Mouse (Mus musculus): ENCODE results near the gene Gm3371. TPM values are rescaled to one million over a fixed set of nuclear protein-coding genes. Genes with fewer than 3 reads are reported as not detected.
"Not testable (repeated sequence)": the region's sequence is repeated elsewhere in the genome, so short reads cannot be mapped to it uniquely, and the experiment has no call there.

Gm3371 gene
- not detected in 2 replicates for polyA plus RNA-seq (2015; fragmentation: Nextera tagmentation; extraction: Ambion mirVana)

DNA sequence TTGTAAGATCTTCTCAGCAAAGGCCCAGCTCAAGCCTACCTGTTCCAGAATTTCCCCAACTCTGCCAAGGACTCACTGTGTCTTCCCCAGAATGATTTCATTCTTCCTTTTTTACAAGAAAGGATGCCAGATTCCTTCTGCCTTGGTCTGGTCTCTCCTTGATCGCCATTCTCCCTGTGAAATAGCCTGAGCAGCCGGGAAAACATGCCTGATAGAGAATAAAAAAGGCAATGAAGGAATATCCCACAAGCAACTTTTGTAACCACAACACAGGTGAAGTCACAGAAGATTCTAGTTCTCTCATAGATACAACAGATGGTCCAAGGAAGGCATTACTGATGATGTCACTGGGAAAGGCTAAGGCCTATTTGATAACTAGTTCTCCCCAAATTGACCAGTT lies at the start of gene Gm3371:
Gm3371 (minus strand) TSS at position 101 of the 400 bp plus-strand sequence.
- ATAC-seq (ENCODE audit: low FRiP score, low TSS enrichment); H3K4me2 ChIP-seq (replicated peaks; ENCODE audit: low read depth, low read length); H3K27me3 ChIP-seq (ENCODE audit: insufficient read depth, low read length); H3K36me3 ChIP-seq (ENCODE audit: insufficient read depth, low read length); H3K4me1 ChIP-seq (ENCODE audit: insufficient read depth, low read length); H3K4me3 ChIP-seq (ENCODE audit: low read length); H3K9ac ChIP-seq (replicated peaks; ENCODE audit: low read length); H3K9me3 ChIP-seq (ENCODE audit: low read length); H3K27ac ChIP-seq (ENCODE audit: low read length): not testable (repeated sequence)
- no CpG with 5 or more reads among the region's 2 CpGs for WGBS

DNA sequence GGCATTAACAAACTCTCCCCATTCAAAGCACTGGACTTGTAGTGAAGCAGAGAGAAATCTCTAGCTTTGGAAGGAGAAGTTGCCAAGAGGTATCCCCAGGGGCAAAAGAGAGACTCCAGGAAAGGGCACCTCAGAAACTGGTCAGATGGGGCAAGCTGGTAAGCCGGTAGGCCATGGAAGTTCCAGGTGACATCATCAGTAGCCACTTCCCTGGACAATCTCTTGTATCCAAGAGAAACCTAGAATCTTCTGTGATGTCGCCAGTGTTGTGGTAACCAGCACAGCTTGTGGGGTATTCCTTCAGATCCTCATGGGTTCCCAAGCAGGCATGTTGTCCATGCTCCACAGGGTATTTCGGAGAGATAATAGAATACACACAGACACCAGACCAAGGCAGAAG lies 22.8 kb upstream of the Gm3371 start, which contains the start of gene Gm8232:
Gm8232 (plus strand) TSS at position 301 of the 400 bp plus-strand sequence.
- 88% methylated on average over 2 of the region's 3 CpGs for WGBS
- H3K9me3 ChIP-seq (ENCODE audit: low read length); H3K27me3 ChIP-seq (ENCODE audit: insufficient read depth, low read length); H3K4me3 ChIP-seq (ENCODE audit: low read length); H3K4me2 ChIP-seq (replicated peaks; ENCODE audit: low read depth, low read length); H3K4me1 ChIP-seq (ENCODE audit: insufficient read depth, low read length); ATAC-seq (ENCODE audit: low FRiP score, low TSS enrichment); H3K27ac ChIP-seq (ENCODE audit: low read length); H3K9ac ChIP-seq (replicated peaks; ENCODE audit: low read length); H3K36me3 ChIP-seq (ENCODE audit: insufficient read depth, low read length): not testable (repeated sequence)

DNA sequence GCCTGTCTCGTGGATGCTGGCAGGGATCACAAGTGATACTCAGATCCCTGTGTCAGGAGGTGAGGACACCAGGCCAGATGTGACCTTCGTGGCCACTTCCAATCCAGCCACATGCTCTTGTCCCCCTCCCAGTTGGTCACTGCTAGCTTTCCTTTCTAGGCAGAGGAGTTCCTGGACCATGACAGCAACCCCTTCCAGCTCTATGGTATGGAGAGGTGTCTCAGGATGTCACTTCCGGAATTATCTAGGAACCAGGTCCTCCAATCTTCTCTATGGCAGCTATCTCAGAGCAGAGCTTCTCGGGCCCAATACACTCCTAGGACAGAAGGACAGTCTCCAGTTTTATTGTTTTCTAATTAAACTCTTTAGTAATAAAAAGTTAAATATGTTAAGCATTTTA lies 26.3 kb downstream of the Gm3371 start:
- WGBS: 80% methylated on average over 3 of the region's 4 CpGs
- not testable (repeated sequence) for H3K4me2 ChIP-seq (replicated peaks; ENCODE audit: low read depth, low read length); ATAC-seq (ENCODE audit: low FRiP score, low TSS enrichment)

DNA sequence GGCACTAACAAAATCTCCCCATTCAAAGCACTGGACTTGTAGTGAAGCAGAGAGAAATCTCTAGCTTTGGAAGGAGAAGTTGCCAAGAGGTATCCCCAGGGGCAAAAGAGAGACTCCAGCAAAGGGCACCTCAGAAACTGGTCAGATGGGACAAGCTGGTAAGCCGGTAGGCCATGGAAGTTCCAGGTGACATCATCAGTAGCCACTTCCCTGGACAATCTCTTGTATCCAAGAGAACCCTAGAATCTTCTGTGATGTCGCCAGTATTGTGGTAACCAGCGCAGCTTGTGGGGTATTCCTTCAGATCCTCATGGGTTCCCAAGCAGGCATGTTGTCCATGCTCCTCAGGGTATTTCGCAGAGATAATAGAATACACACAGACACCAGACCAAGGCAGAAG lies 45.4 kb downstream of the Gm3371 start, which contains the start of gene Gm8229:
Gm8229 (plus strand) TSS at position 301 of the 400 bp plus-strand sequence.
- H3K9ac ChIP-seq (replicated peaks; ENCODE audit: low read length); H3K36me3 ChIP-seq (ENCODE audit: insufficient read depth, low read length); H3K4me3 ChIP-seq (ENCODE audit: low read length); H3K4me1 ChIP-seq (ENCODE audit: insufficient read depth, low read length); H3K4me2 ChIP-seq (replicated peaks; ENCODE audit: low read depth, low read length); H3K9me3 ChIP-seq (ENCODE audit: low read length); H3K27me3 ChIP-seq (ENCODE audit: insufficient read depth, low read length); ATAC-seq (ENCODE audit: low FRiP score, low TSS enrichment); H3K27ac ChIP-seq (ENCODE audit: low read length): not testable (repeated sequence)
- WGBS: 88% methylated on average over 4 of the region's 4 CpGs

More for the DNA sequence above, 26.3 kb downstream of the Gm3371 start:
- H3K27me3 ChIP-seq (ENCODE audit: insufficient read depth, low read length); H3K4me1 ChIP-seq (ENCODE audit: insufficient read depth, low read length); H3K9ac ChIP-seq (replicated peaks; ENCODE audit: low read length); H3K4me3 ChIP-seq (ENCODE audit: low read length); H3K36me3 ChIP-seq (ENCODE audit: insufficient read depth, low read length); H3K9me3 ChIP-seq (ENCODE audit: low read length); H3K27ac ChIP-seq (ENCODE audit: low read length): not testable (repeated sequence)

DNA sequence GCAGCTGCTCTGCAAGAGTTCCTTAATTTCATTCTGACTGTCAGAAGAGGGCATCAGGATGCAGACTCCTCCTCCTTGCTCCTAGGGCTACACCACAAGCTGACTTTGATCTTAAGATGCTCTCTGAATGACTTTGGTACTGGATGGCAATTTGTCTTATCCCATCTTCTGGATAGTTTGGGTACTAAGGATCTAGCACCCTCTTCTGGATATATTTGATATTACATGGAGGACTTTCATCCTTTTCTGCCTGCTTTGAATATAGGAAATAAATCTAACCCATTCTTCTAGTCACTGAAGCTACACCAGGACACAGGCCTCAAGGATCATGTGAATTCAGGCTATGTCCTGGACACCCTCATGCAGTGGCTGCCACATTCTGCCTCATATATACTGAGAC lies 48.2 kb downstream of the Gm3371 start:
- H3K4me3 ChIP-seq (ENCODE audit: low read length); H3K4me2 ChIP-seq (replicated peaks; ENCODE audit: low read depth, low read length); H3K4me1 ChIP-seq (ENCODE audit: insufficient read depth, low read length); H3K9ac ChIP-seq (replicated peaks; ENCODE audit: low read length); H3K27ac ChIP-seq (ENCODE audit: low read length); H3K36me3 ChIP-seq (ENCODE audit: insufficient read depth, low read length); ATAC-seq (ENCODE audit: low FRiP score, low TSS enrichment); H3K9me3 ChIP-seq (ENCODE audit: low read length); H3K27me3 ChIP-seq (ENCODE audit: insufficient read depth, low read length): not testable (repeated sequence)

DNA sequence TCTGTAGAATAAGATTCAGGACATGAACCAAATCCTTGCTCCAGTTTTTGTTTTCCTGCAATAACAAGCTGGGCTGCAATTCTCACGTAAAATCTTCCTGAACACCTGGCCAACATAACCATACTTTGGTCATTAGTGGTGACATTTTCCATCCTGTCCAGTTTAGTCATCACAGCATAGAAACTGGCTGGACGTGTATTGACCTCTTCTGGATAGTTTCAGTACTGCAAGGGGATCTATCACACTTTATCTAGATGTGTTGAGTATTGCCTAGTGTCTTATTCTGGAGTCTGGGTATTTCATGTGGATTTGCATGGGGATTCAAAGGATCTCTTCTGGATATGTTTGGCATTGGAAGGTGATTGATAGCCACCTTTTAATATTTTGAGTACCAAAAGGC lies 49.1 kb downstream of the Gm3371 start:
- H3K9ac ChIP-seq (replicated peaks; ENCODE audit: low read length); H3K27me3 ChIP-seq (ENCODE audit: insufficient read depth, low read length); H3K27ac ChIP-seq (ENCODE audit: low read length); ATAC-seq (ENCODE audit: low FRiP score, low TSS enrichment); H3K4me3 ChIP-seq (ENCODE audit: low read length); H3K4me1 ChIP-seq (ENCODE audit: insufficient read depth, low read length); H3K9me3 ChIP-seq (ENCODE audit: low read length); H3K36me3 ChIP-seq (ENCODE audit: insufficient read depth, low read length); H3K4me2 ChIP-seq (replicated peaks; ENCODE audit: low read depth, low read length): not testable (repeated sequence)
- WGBS: 4% methylated on average over 1 of the region's 2 CpGs

Other genes with a start within 250 kb of the Gm3371 start
- gene Gm8212, start 213.0 kb downstream of the Gm3371 start, polyA plus RNA-seq (2015; fragmentation: Nextera tagmentation; extraction: Ambion mirVana): not detected in 2 replicates
- not detected in 2 replicates for gene 4930503E14Rik, start 197.4 kb downstream of the Gm3371 start, polyA plus RNA-seq (2015; fragmentation: Nextera tagmentation; extraction: Ambion mirVana)
- not detected in 2 replicates for gene Gm8220, start 125.1 kb downstream of the Gm3371 start, polyA plus RNA-seq (2015; fragmentation: Nextera tagmentation; extraction: Ambion mirVana)
- gene Gm5930, start 72.1 kb downstream of the Gm3371 start, polyA plus RNA-seq (2015; fragmentation: Nextera tagmentation; extraction: Ambion mirVana): not detected in 2 replicates
- gene Gm8229, start 45.3 kb downstream of the Gm3371 start, polyA plus RNA-seq (2015; fragmentation: Nextera tagmentation; extraction: Ambion mirVana): not detected in 2 replicates
- not detected in 2 replicates for gene Gm8232, start 22.9 kb upstream of the Gm3371 start, polyA plus RNA-seq (2015; fragmentation: Nextera tagmentation; extraction: Ambion mirVana)
- gene BC061237, start 81.8 kb upstream of the Gm3371 start, polyA plus RNA-seq (2015; fragmentation: Nextera tagmentation; extraction: Ambion mirVana): not detected in 2 replicates
- gene Gm17093, start 107.6 kb upstream of the Gm3371 start, polyA plus RNA-seq (2015; fragmentation: Nextera tagmentation; extraction: Ambion mirVana): not detected in 2 replicates
- gene Gm8247, start 172.5 kb upstream of the Gm3371 start, polyA plus RNA-seq (2015; fragmentation: Nextera tagmentation; extraction: Ambion mirVana): not detected in 2 replicates
- gene Gm5624, start 217.2 kb upstream of the Gm3371 start, polyA plus RNA-seq (2015; fragmentation: Nextera tagmentation; extraction: Ambion mirVana): not detected in 2 replicates